Mouse (Mus musculus) brain, embryonic 14.5 days (tissue): ENCODE results near the gene S1pr4.

Experiments
- CTCF ChIP-seq: fragments of 200-500 bp; IDR thresholded peaks from 2 replicates; pipeline ENCODE4 v1.5.1; 2012; ENCODE audit warnings: inconsistent platforms, mild to moderate bottlenecking, moderate library complexity, borderline replicate concordance; ENCODE audit not compliant: insufficient read depth, insufficient read length; ENCODE audit errors: extremely low read depth
- POLR2A ChIP-seq: fragments of 200-500 bp; IDR thresholded peaks from 2 replicates; pipeline ENCODE4 v1.6.1; 2012; ENCODE audit warnings: mild to moderate bottlenecking, inconsistent platforms, borderline replicate concordance; ENCODE audit not compliant: poor library complexity, insufficient read depth, insufficient read length, severe bottlenecking; ENCODE audit errors: extremely low read depth

DNA sequence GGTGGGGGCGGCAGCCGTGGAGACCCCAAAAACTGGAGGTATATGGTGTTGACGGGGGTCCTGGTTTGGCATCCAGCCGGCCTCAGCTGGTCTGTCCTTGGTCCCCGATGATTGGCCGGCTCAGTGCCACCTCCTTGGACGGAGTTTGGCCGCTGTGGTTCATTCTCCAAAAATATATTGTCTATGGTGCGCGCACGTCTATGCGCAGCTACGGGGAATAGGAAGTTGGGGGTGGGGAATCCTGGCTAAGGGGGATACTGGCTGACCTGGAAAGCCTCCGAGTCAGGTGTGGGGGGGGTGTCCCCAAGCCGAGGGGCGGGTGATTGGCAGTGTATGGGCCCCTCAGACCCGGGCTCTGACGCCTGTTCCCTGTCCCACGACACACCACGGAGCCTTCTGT lies 39.5 kb downstream of the S1pr4 start:
- no peak for TF ChIP-seq CTCF
- no peak for TF ChIP-seq POLR2A
